Mouse (Mus musculus) liver, adult 2 months (tissue): ENCODE results near the gene Kcnq1. TPM values are rescaled to one million over a fixed set of nuclear protein-coding genes. Genes with fewer than 3 reads are reported as not detected.

Experiments used
- DNase-seq: peaks from one replicate; pipeline ENCODE4 v3.0.0-alpha.2; 2011; ENCODE audit warnings: low read depth, low spot score; ENCODE audit errors: extremely low read depth
- H3K27ac ChIP-seq: fragments of 200-500 bp; replicated peaks from 2 replicates; pipeline ENCODE4 v1.5.1; 2012; ENCODE audit warnings: low read depth, mild to moderate bottlenecking, control low read depth, inconsistent platforms, low read length; ENCODE audit not compliant: insufficient read depth
- H3K27me3 ChIP-seq: fragments of 200-500 bp; 2 replicates; pipeline ENCODE4 v1.6.1; 2012; ENCODE audit warnings: mild to moderate bottlenecking, moderate library complexity, low read length, inconsistent platforms; ENCODE audit not compliant: control insufficient read depth, insufficient read depth
- H3K36me3 ChIP-seq: fragments of 200-500 bp; 2 replicates; pipeline ENCODE4 v1.6.1; 2012; ENCODE audit warnings: low read length, inconsistent platforms; ENCODE audit not compliant: control insufficient read depth, insufficient read depth
- H3K4me1 ChIP-seq: fragments of 200-500 bp; 2 replicates; pipeline ENCODE4 v1.6.1; 2011; ENCODE audit warnings: low read length; ENCODE audit not compliant: control insufficient read depth, insufficient read depth
- H3K4me3 ChIP-seq: fragments of 200-500 bp; 2 replicates; pipeline ENCODE4 v1.5.1; 2011; ENCODE audit warnings: low read depth, mild to moderate bottlenecking, control low read depth, low read length, moderate library complexity; ENCODE audit not compliant: insufficient read depth
- H3K79me2 ChIP-seq: fragments of 200-500 bp; 2 replicates; pipeline ENCODE4 v1.6.1; 2012; ENCODE audit warnings: inconsistent platforms, mild to moderate bottlenecking, low read length, moderate library complexity; ENCODE audit not compliant: control insufficient read depth, insufficient read depth
- H3K9ac ChIP-seq: fragments of 200-500 bp; 2 replicates; pipeline ENCODE4 v1.6.1; 2012; ENCODE audit warnings: low read depth, mild to moderate bottlenecking, control low read depth, inconsistent platforms, low read length
- CTCF ChIP-seq: fragments of 200-500 bp; IDR thresholded peaks from 2 replicates; pipeline ENCODE4 v1.5.1; 2011; ENCODE audit warnings: low read depth, low read length, control low read depth
- POLR2A ChIP-seq: fragments of 200-500 bp; IDR thresholded peaks from 2 replicates; pipeline ENCODE4 v1.6.1; 2011; ENCODE audit warnings: low read length, control low read depth; ENCODE audit not compliant: insufficient read depth; ENCODE audit errors: extremely low read depth
- WGBS: fragments of 180-500 bp; shearing (Covaris S2); methylation state at CpG from one replicate; pipeline ENCODE4 v1.1.7; 2018; 5-methylcytosine and 5-hydroxymethylcytosine counted together
- polyA plus RNA-seq: library from polyadenylated mRNA; depleted of rRNA; stranded (reverse); fragments of >200 nt; gene quantifications from 2 replicates; pipeline ENCODE4 v1.2.3, GENCODE M21; 2012
- total RNA-seq: library from RNA; depleted of rRNA; stranded (reverse); fragments of >200 nt; gene quantifications from 2 replicates; pipeline ENCODE4 v1.2.3, GENCODE M21; 2014

Gene Kcnq1
- total and polyA plus RNA-seq, 2 experiments = 1.3 to 2.5 TPM

GRCm38 (mm10) chr7:143395113-143395563 lies 289.0 kb downstream of the Kcnq1 start:
- no peaks in the 10 kb centered on the region for H3K36me3 ChIP-seq
- DNase-seq = peak; percentile 6
- no peaks in the 10 kb centered on the region for H3K27me3 ChIP-seq
- no peak overlapping the region for H3K4me3 ChIP-seq
- no peaks in the 10 kb centered on the region for H3K4me1 ChIP-seq
- H3K9ac ChIP-seq = no peak overlapping the region
- TF ChIP-seq POLR2A (no peak), CTCF (no peak)
- 85% methylated on average over 9 of the region's 9 CpGs for WGBS
- H3K79me2 ChIP-seq = no peaks in the 10 kb centered on the region
- H3K27ac ChIP-seq = no peak overlapping the region

DNA sequence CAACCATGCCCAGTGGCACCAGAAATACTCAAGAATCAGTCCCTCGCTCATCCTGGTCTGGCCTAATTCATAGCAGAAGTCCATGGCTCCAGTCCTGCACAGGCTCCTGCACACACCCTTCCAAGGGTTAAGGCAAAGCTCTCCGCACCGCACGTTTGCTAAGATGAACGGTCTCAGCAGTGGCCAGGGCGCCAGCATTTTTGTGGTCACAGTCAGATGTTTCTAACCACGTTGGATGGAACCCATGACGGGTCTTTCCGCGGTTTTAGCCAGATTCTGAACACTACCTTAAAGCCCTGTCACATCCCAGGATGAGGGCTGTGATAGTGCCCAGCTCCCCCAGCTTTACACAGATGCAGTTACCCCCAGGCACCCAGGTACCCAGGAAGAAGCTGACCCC lies 293.6 kb downstream of the Kcnq1 start:
- no peak overlapping the region for H3K27ac ChIP-seq
- no peaks in the 10 kb centered on the region for H3K27me3 ChIP-seq
- no peaks in the 10 kb centered on the region for H3K79me2 ChIP-seq
- WGBS = 87% methylated on average over 10 of the region's 10 CpGs
- no peak overlapping the region for H3K4me3 ChIP-seq
- no peaks in the 10 kb centered on the region for H3K36me3 ChIP-seq
- no peak for TF ChIP-seq POLR2A
- TF ChIP-seq CTCF = no peak
- DNase-seq = no peak
- H3K4me1 ChIP-seq = no peaks in the 10 kb centered on the region
- H3K9ac ChIP-seq = no peak overlapping the region

DNA sequence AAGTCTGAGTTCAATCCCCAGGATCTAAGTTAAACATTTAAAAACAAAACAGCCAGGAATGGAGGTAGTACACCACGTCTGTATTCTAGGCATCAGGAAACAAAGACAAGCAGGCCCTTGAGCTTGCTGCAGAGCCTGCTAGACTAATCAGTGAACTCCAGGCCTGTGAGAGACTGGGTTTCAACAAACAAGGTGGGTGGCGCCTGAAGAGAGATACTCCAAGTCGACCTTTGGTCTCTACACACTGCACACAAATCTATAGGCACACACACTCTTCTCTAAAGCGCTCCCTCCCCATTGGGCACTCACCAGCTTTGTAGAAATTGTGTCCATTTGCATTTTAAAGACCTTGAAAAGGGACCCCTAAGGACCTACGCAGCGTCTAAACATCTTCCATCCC lies 294.4 kb downstream of the Kcnq1 start:
- WGBS = 49% methylated on average over 6 of the region's 6 CpGs
- H3K27ac ChIP-seq = no peak overlapping the region
- DNase-seq = no peak

DNA sequence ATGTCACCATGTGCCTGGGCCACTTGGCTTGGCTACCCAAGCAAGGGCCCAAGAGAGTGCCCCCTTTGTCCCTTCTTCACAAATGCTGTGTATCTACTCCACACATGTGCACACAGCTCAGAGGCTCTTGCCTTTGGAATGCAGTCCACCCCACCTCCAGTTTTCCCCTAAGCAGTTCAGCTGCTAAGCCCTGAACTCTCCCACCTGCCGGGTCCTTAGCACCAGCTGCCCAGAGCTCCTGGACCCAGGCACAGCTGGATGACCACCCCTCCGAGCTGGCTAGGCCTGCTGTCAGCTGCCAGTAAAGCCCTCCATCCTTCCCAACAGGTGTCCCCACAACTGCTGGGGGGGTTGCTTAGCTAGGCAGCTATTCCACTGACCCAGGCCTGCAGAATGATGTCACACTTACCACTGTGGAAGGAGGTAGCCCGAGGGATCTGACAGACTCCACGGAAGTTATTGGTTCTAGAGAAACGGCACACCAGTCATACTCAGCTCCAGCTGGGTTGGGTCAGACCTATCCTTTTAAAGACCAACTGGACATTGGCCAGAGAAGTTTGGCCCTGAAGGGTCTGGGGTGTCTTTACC lies 295.4 kb downstream of the Kcnq1 start:
- TF ChIP-seq CTCF = no peak
- Histone ChIP-seq H3K36me3 (no peaks in the 10 kb centered on the region), H3K4me3 (no peak overlapping the region), H3K9ac (no peak overlapping the region), H3K27ac (no peak overlapping the region), H3K4me1 (no peaks in the 10 kb centered on the region), H3K27me3 (no peaks in the 10 kb centered on the region), H3K79me2 (no peaks in the 10 kb centered on the region)
- WGBS = 85% methylated on average over 5 of the region's 5 CpGs
- DNase-seq = no peak

More for the DNA sequence above, 294.4 kb downstream of the Kcnq1 start:
- no peaks in the 10 kb centered on the region for H3K36me3 ChIP-seq
- TF ChIP-seq POLR2A (no peak), CTCF (no peak)
- no peaks in the 10 kb centered on the region for H3K4me1 ChIP-seq
- H3K79me2 ChIP-seq = no peaks in the 10 kb centered on the region
- H3K9ac ChIP-seq = no peak overlapping the region
- H3K4me3 ChIP-seq = no peak overlapping the region
- no peaks in the 10 kb centered on the region for H3K27me3 ChIP-seq

- no peaks in the 10 kb centered on the region for H3K27me3 ChIP-seq
- H3K9ac ChIP-seq = no peak overlapping the region
- no peak overlapping the region for H3K4me3 ChIP-seq
- no peak overlapping the region for H3K27ac ChIP-seq
- H3K4me1 ChIP-seq = no peaks in the 10 kb centered on the region
- no peak for DNase-seq
- H3K36me3 ChIP-seq = no peaks in the 10 kb centered on the region
- whole genome bisulfite sequencing = 89% methylated on average over 6 of the region's 6 CpGs
- TF ChIP-seq CTCF (no peak), POLR2A (no peak)
- H3K79me2 ChIP-seq = no peaks in the 10 kb centered on the region
These were observed 298.1 kb downstream of the Kcnq1 start for GRCm38 (mm10) chr7:143404296-143404695.

DNA sequence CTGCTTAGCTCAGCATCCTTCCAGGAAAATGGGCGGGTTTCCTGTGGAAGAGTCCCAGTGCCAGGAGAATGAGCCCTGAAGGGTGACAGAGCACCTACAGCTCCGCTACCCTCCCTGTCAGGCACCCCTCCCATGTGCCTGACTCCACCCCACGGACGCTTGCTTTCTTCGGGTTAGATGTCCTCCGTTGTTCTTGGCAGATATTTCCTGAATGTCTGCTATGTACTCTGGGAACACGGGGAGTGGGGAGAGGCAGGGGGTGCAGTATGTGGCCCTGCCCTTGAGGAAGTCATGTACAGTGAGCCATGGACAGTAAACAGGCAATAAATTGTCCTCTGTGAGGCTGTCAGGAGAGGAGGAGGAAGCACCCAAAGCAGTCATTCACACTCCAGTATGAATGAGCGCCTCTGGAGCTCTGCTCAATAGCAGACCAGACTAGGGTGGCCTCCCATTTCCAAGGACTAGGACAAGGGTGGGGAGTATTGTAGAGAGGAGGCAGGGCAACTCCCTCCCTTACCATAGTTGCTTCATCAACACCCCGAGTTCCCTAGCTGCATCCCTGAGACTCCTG lies 301.9 kb downstream of the Kcnq1 start:
- WGBS = 76% methylated on average over 9 of the region's 9 CpGs
- Histone ChIP-seq H3K9ac (no peak overlapping the region), H3K79me2 (no peaks in the 10 kb centered on the region), H3K4me3 (no peak overlapping the region), H3K27ac (no peak overlapping the region; the same call in 1 of the 2 replicates), H3K27me3 (no peaks in the 10 kb centered on the region), H3K36me3 (no peaks in the 10 kb centered on the region), H3K4me1 (no peaks in the 10 kb centered on the region)
- TF ChIP-seq POLR2A = no peak
- TF ChIP-seq CTCF = no peak
- no peak for DNase-seq
